Mouse (Mus musculus) layer of hippocampus, postnatal 10 days (tissue): ENCODE results near the gene Nek4. TPM values are rescaled to one million over a fixed set of nuclear protein-coding genes. Genes with fewer than 3 reads are reported as not detected.

Source experiments
- total RNA-seq, 2 experiments: library from RNA; stranded (reverse); gene quantifications; 2 replicates each; pipeline ENCODE4 v1.2.3; 2021

Gene Nek4
- total RNA-seq, 2 experiments from 2014 or later, result 14.8 to 15.1 TPM

Other genes with a start within 250 kb of the Nek4 start
- gene Sfmbt1, start 236.5 kb upstream of the Nek4 start, total RNA-seq, result 10 to 100 TPM; 22.8 to 25.2 TPM
- 10 to 100 TPM; 18.2 to 31.3 TPM for gene Tmem110, start 125.8 kb upstream of the Nek4 start, total RNA-seq
- gene Mustn1, start 72.2 kb upstream of the Nek4 start, total RNA-seq, result 1 to 10 TPM; 2.4 to 2.7 TPM
- under 1 TPM in 1 of 2 experiments, not detected in 1; 0.37 TPM for gene Itih4, start 64.9 kb upstream of the Nek4 start, total RNA-seq
- 1 to 10 TPM; 8.8 to 8.9 TPM for gene Itih3, start 27.6 kb upstream of the Nek4 start, total RNA-seq
- gene Itih1, start 8.1 kb upstream of the Nek4 start, total RNA-seq, result not detected
- 10 to 100 TPM; 33.8 to 37.7 TPM for gene Glt8d1, start 50.0 kb downstream of the Nek4 start, total RNA-seq
- gene Spcs1, start 50.3 kb downstream of the Nek4 start, total RNA-seq, result 100 to 1,000 TPM; 177 to 186 TPM
- gene Pbrm1, start 67.8 kb downstream of the Nek4 start, total RNA-seq, result 10 to 100 TPM; 71.0 to 71.2 TPM
- gene Gnl3, start 67.8 kb downstream of the Nek4 start, total RNA-seq, result 10 to 100 TPM; 54.4 to 66.8 TPM
- 10 to 100 TPM; 32.5 to 33.5 TPM for gene Smim4, start 177.6 kb downstream of the Nek4 start, total RNA-seq
- gene Nt5dc2, start 179.7 kb downstream of the Nek4 start, total RNA-seq, result 10 to 100 TPM; 18.0 to 22.5 TPM
- 10 to 100 TPM; 26.9 to 40.4 TPM for gene Stab1, start 217.3 kb downstream of the Nek4 start, total RNA-seq